Mouse (Mus musculus) cortical plate, adult 2 months (tissue): ENCODE results near the gene Gm10392. TPM values are rescaled to one million over a fixed set of nuclear protein-coding genes. Genes with fewer than 3 reads are reported as not detected.

Experiments
- H3K27ac ChIP-seq: fragments of 200-500 bp; 2 replicates; pipeline ENCODE4 v1.5.1; 2012; ENCODE audit warnings: low read length, control low read depth, inconsistent platforms; ENCODE audit not compliant: insufficient read depth
- H3K4me1 ChIP-seq: fragments of 200-500 bp; 2 replicates; pipeline ENCODE4 v1.6.1; 2011; ENCODE audit warnings: low read length; ENCODE audit not compliant: control insufficient read depth, insufficient read depth
- H3K4me3 ChIP-seq: fragments of 200-500 bp; 2 replicates; pipeline ENCODE4 v1.5.1; 2011; ENCODE audit warnings: mild to moderate bottlenecking, low read length, control low read depth; ENCODE audit not compliant: insufficient read depth
- CTCF ChIP-seq: fragments of 200-500 bp; IDR thresholded peaks from 2 replicates; pipeline ENCODE4 v1.5.1; 2011; ENCODE audit warnings: mild to moderate bottlenecking, control low read depth, low read length; ENCODE audit not compliant: insufficient read depth; ENCODE audit errors: extremely low read depth
- POLR2A ChIP-seq: fragments of 200-500 bp; IDR thresholded peaks from 2 replicates; pipeline ENCODE4 v1.6.1; 2011; ENCODE audit warnings: mild to moderate bottlenecking, low read length, control low read depth; ENCODE audit not compliant: insufficient read depth; ENCODE audit errors: extremely low read depth
- polyA plus RNA-seq: library from polyadenylated mRNA; depleted of rRNA; stranded (reverse); fragments of >200 nt; gene quantifications from 2 replicates; pipeline ENCODE4 v1.2.3, GENCODE M21; 2012

The Gm10392 gene
- polyA plus RNA-seq, 1 experiment: not detected

DNA sequence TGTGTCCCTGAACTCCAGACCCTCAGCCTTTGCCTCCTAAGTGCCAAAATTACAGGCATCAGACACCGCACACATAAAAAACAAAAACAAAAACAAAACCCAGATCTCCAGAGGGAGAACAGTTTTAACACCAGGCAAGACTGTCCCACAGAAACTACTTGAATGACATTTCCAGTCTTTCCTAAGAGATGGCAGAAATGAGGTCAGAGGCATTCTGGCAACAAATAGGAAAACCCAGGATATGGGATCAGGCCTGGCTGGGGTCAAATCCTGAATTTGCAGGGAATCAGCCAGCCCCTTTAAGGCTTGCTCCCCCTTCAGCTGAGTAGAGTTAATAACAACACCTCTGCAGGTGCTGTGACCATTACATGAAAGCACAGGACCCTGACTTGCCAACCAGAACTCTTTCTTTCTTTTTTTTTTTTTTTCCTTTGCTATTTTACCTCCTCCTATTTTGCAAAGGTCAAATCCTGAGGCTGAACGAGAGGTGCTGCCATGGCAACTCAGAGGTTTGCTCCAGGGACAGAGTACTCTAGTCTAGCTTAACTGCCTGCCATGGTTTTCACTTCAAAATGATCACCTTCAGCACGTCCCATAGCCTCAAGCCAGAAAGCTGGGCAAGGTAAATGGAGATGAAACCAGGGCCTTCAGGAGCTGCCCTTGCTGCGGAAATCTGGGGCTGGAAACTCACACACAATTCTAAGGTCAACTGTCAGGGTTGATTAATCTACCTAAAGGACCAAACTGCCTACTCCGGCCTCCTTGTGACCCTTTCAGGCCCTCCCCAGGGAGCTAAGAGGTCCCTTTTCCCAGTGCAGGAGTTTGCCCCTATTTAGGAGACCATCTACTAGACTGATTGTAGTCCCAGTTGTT, 2.2 kb downstream of the Gm10392 start:
- no peak for TF ChIP-seq POLR2A
- no peak for TF ChIP-seq CTCF
- H3K27ac ChIP-seq: no peak overlapping the region
- H3K4me3 ChIP-seq: no peak overlapping the region
- peaks cover 1% of the 10 kb centered on the region; the same call in 1 of the 2 replicates for H3K4me1 ChIP-seq

GRCm38 (mm10) chr11:77515637-77516552, 3.1 kb downstream of the Gm10392 start, which contains the start of gene Trp53i13:
Gene Trp53i13, minus strand, starts transcription at chr11:77515980.
- no peak within 1 kb of the TSS for H3K27ac ChIP-seq
- no peak for TF ChIP-seq CTCF
- TF ChIP-seq POLR2A: no peak

DNA sequence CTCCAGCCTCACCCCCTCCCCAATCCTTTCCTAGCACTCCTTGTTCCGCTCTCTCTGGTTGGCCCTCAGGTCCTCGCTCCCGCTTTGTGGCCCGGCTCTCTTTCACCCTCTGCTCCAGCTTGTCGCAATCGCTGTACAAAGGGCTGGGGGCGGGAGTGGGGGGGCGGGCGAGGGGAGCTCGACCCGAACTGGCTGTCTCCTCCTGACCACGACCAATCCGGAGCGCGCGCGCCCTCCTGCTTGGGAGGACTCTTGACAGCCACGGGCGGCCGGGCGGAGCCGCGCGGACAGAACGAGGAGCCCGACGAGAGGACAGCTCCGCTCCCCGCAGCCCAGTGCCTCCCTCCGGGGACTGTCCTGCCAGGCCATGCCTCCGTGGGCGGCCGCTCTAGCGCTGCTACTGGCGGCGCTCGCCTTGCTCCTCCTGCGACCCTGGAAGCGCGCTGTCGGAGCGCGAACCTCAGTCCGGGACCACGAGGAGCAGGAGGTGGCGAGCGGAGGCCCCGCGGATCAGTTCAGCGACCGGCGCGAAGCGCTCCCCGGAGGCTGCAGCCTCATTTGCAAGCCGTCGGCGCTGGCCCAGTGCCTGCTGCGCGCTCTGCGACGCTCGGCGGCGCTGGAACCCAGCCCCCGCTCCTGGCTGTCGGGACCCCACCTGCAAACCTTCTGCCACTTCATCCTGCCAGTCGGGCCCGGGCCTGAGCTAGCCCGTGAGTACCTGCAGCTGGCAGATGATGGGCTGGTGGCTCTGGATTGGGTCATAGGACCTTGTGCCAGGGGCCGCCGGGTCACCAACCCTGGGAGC, 4.0 kb downstream of the Gm10392 start, which contains the start of gene Abhd15:
Gene Abhd15 (plus strand): TSS at position 290 of the 805 bp plus-strand sequence.
- no peak for TF ChIP-seq POLR2A
- TF ChIP-seq CTCF: no peak
- Histone ChIP-seq H3K4me3 (peak within 1 kb of the TSS; percentile 31), H3K4me1 (peaks cover 1% of the 10 kb centered on the region; the same call in 1 of the 2 replicates), H3K27ac (no peak within 1 kb of the TSS)

More at GRCm38 (mm10) chr11:77515637-77516552, 3.1 kb downstream of the Gm10392 start, which contains the start of gene Trp53i13:
- peaks cover 1% of the 10 kb centered on the region; the same call in 1 of the 2 replicates for H3K4me1 ChIP-seq
- peak within 1 kb of the TSS; percentile 24 for H3K4me3 ChIP-seq

DNA sequence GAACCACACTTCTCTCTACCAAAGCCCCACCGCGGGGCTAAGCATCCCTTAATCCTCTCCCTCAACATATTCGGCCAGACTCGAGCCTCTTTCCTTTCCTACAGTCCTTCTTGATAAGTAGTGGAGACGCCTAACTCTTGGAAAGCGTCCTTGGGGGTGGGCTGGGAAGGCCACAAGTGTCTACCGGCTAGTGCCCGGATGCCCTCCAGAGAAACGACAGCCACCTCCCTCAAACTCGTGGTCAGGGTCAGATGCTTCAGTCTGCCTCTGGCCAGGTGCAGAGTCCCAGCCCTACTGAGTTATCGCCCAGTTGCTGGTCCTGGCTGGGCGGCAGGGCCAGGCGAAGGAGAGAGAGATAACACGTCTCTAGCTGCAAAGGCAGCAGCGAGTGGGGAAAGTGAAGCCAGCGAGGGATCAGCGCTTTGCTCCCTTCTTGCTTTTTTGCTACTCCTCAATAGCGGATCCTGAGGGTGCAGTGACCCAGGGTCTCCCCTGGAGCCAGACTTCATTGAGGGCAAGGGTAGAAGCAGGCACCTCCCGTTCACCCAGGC, 4.6 kb downstream of the Gm10392 start:
- H3K27ac ChIP-seq: no peak overlapping the region
- TF ChIP-seq CTCF (no peak), POLR2A (no peak)

DNA sequence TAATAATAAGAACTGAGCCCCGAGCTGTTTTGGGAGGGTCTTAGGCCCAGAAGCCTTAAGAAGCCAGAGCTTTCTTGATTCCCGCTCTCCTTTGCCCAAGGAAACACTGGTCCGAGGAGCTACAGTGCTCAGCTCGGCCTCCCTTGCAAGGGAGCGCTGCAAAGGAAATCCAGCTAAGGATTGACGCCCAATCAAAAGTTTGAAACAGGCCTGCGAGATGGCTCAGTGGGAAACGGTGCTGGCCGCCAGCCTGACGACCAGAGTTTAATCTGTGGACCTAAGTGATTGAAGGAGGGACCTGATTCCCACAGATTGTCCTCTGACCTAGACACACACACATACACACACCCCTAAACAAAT, 5.2 kb downstream of the Gm10392 start:
- TF ChIP-seq CTCF: no peak
- no peak for TF ChIP-seq POLR2A
- no peak overlapping the region for H3K27ac ChIP-seq

More for the DNA sequence above, 4.6 kb downstream of the Gm10392 start:
- H3K4me1 ChIP-seq: peaks cover 1% of the 10 kb centered on the region; the same call in 1 of the 2 replicates
- peak overlapping the region; percentile 24; the same call in 1 of the 2 replicates for H3K4me3 ChIP-seq

GRCm38 (mm10) chr11:77512891-77513810, 5.8 kb downstream of the Gm10392 start:
- TF ChIP-seq CTCF (no peak), POLR2A (peak; percentile 13; the same call in 1 of the 2 replicates)
- Histone ChIP-seq H3K4me3 (peak overlapping the region; percentile 31), H3K4me1 (peaks cover 1% of the 10 kb centered on the region; the same call in 1 of the 2 replicates), H3K27ac (peak overlapping the region; percentile 64; the same call in 1 of the 2 replicates)

More for the DNA sequence above, 5.2 kb downstream of the Gm10392 start:
- Histone ChIP-seq H3K4me3 (peak overlapping the region; percentile 31), H3K4me1 (peaks cover 1% of the 10 kb centered on the region; the same call in 1 of the 2 replicates)

- Histone ChIP-seq H3K4me3 (no peak overlapping the region), H3K27ac (no peak overlapping the region), H3K4me1 (peaks cover 1% of the 10 kb centered on the region; the same call in 1 of the 2 replicates)
- TF ChIP-seq CTCF: no peak
- TF ChIP-seq POLR2A: no peak
These were observed 7.7 kb downstream of the Gm10392 start for GRCm38 (mm10) chr11:77511336-77511735.
